Mouse (Mus musculus): ENCODE data around the gene Dalrd3. TPM values are rescaled to one million over a fixed set of nuclear protein-coding genes. Genes with fewer than 3 reads are reported as not detected.
"Not testable (repeated sequence)": the region's sequence is repeated elsewhere in the genome, so short reads cannot be mapped to it uniquely, and the experiment has no call there.

Gene Dalrd3
- total RNA-seq, 2 experiments from 2014 or later: 74.3 to 83.8 TPM

- no peak for DNase-seq (ENCODE audit: low spot score in 2 of 2)
These were observed 2.6 kb downstream of the Dalrd3 start for GRCm38 (mm10) chr9:108572321-108572720.

GRCm38 (mm10) chr9:108573774-108574690, 4.3 kb downstream of the Dalrd3 start:
- peak; percentile 67 to 71 for DNase-seq (ENCODE audit: low spot score in 2 of 2)

- peak; percentile 11 to 18 for DNase-seq (ENCODE audit: low spot score in 2 of 2)
These were observed 5.2 kb downstream of the Dalrd3 start for GRCm38 (mm10) chr9:108574921-108575320.

- DNase-seq (ENCODE audit: low spot score in 2 of 2): peak; percentile 20 to 21
These were observed 5.9 kb downstream of the Dalrd3 start for GRCm38 (mm10) chr9:108575321-108576297.

GRCm38 (mm10) chr9:108577025-108577424, 7.3 kb downstream of the Dalrd3 start:
- peak in 1 of 2 experiments; percentile 17 for DNase-seq (ENCODE audit: low spot score in 2 of 2)

GRCm38 (mm10) chr9:108577934-108578544, 8.4 kb downstream of the Dalrd3 start:
- peak; percentile 56 to 71 for DNase-seq (ENCODE audit: low spot score in 2 of 2)

- DNase-seq (ENCODE audit: low spot score in 2 of 2): peak; percentile 92 to 93
These were observed 9.1 kb downstream of the Dalrd3 start, which contains the start of gene Wdr6 for GRCm38 (mm10) chr9:108578545-108579343. TSS of gene Wdr6 (minus strand) at chr9:108578739.

- peak in 1 of 2 experiments; percentile 39 for DNase-seq (ENCODE audit: low spot score in 2 of 2)
These were observed 9.6 kb downstream of the Dalrd3 start for GRCm38 (mm10) chr9:108579344-108579690.

- DNase-seq (ENCODE audit: low spot score in 2 of 2): peak; percentile 73 to 74
These were observed 18.0 kb downstream of the Dalrd3 start for GRCm38 (mm10) chr9:108587571-108588180.

- no peak for DNase-seq (ENCODE audit: low spot score in 2 of 2)
These were observed 19.5 kb downstream of the Dalrd3 start for GRCm38 (mm10) chr9:108589229-108589628.

- DNase-seq (ENCODE audit: low spot score in 2 of 2): no peak
These were observed 21.8 kb downstream of the Dalrd3 start for GRCm38 (mm10) chr9:108591462-108591861.

GRCm38 (mm10) chr9:108594354-108594753, 24.7 kb downstream of the Dalrd3 start:
- DNase-seq (ENCODE audit: low spot score in 2 of 2): no peak

GRCm38 (mm10) chr9:108596998-108597764, 27.5 kb downstream of the Dalrd3 start, which contains the start of gene P4htm:
TSS of gene P4htm (minus strand) at chr9:108597667.
- peak; percentile 75 to 79 for DNase-seq (ENCODE audit: low spot score in 2 of 2)

- DNase-seq (ENCODE audit: low spot score in 2 of 2): no peak
These were observed 29.4 kb downstream of the Dalrd3 start for GRCm38 (mm10) chr9:108599021-108599566.

GRCm38 (mm10) chr9:108600011-108600410, 30.3 kb downstream of the Dalrd3 start:
- DNase-seq (ENCODE audit: low spot score in 2 of 2): no peak

- no peak for DNase-seq (ENCODE audit: low spot score in 2 of 2)
These were observed 32.3 kb downstream of the Dalrd3 start for GRCm38 (mm10) chr9:108601986-108602385.

GRCm38 (mm10) chr9:108607929-108608328, 38.2 kb downstream of the Dalrd3 start:
- DNase-seq (ENCODE audit: low spot score in 2 of 2): not testable (repeated sequence)

GRCm38 (mm10) chr9:108608889-108609288, 39.2 kb downstream of the Dalrd3 start:
- DNase-seq (ENCODE audit: low spot score in 2 of 2): no peak

GRCm38 (mm10) chr9:108611488-108611887, 41.8 kb downstream of the Dalrd3 start:
- no peak for DNase-seq (ENCODE audit: low spot score in 2 of 2)
